Mouse (Mus musculus): ENCODE data around the gene Fkbpl. TPM values are rescaled to one million over a fixed set of nuclear protein-coding genes. Genes with fewer than 3 reads are reported as not detected.

The Fkbpl gene
- polyA plus RNA-seq, 1 experiment from 2014 or later: 12.6 TPM

DNA sequence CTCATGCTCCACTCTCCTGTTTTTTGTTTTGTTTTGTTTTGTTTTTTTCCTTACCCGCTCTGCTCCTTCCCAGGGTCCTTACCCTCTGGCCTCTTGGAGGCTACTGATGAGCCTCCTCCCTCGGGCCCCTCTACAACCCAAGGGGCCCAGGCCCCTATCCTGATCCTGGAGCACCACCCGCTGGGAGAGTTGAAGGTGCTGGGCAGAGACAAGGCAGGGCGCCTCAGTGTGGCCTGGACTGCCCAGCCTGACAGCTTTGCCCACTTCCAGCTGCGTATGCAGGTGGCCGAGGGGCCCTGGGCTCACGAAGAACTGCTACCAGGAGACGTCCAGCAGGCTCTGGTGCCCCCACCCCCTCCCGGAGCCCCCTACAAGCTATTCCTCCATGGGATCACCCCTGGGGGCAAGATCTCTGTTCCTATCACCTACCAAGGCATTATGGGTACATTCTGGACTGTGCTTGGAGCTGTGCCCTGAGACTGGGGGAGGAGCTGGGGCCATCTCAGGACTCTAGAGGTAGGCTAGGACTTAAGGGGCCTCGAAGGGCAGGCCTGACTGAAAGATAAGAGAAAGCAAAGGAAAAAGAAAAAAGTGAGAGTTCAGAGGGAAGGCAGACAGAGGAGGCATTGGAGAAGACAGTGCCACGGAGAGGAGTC lies 37.4 kb downstream of the Fkbpl start:
- H3K27me3 ChIP-seq (ENCODE audit: insufficient read depth, poor library complexity, severe bottlenecking): peaks cover 47% of the 10 kb centered on the region

GRCm38 (mm10) chr17:34683179-34683578 lies 38.6 kb downstream of the Fkbpl start:
- no peaks in the 10 kb centered on the region for H3K9me3 ChIP-seq
- no peak overlapping the region for H3K4me3 ChIP-seq
- no peaks in the 10 kb centered on the region for H3K36me3 ChIP-seq
- peaks cover 55% of the 10 kb centered on the region for H3K4me1 ChIP-seq
- DNase-seq (ENCODE audit: low spot score): no peak
- peaks cover 36% of the 10 kb centered on the region for H3K27me3 ChIP-seq (ENCODE audit: insufficient read depth, poor library complexity, severe bottlenecking)
- 65% methylated on average over 8 of the region's 8 CpGs for WGBS
- H3K27ac ChIP-seq: no peak overlapping the region

More for the DNA sequence above, 37.4 kb downstream of the Fkbpl start:
- H3K36me3 ChIP-seq: no peaks in the 10 kb centered on the region
- H3K27ac ChIP-seq: peak overlapping the region; percentile 57; the same call in 1 of the 2 replicates
- no peaks in the 10 kb centered on the region for H3K9me3 ChIP-seq
- peaks cover 55% of the 10 kb centered on the region for H3K4me1 ChIP-seq
- no peak for DNase-seq (ENCODE audit: low spot score)
- H3K4me3 ChIP-seq: no peak overlapping the region
- 62% methylated on average over 11 of the region's 11 CpGs for WGBS

GRCm38 (mm10) chr17:34683686-34684220 lies 39.2 kb downstream of the Fkbpl start:
- H3K9me3 ChIP-seq: no peaks in the 10 kb centered on the region
- H3K4me1 ChIP-seq: peaks cover 55% of the 10 kb centered on the region
- DNase-seq (ENCODE audit: low spot score): no peak
- H3K4me3 ChIP-seq: no peak overlapping the region
- H3K27me3 ChIP-seq (ENCODE audit: insufficient read depth, poor library complexity, severe bottlenecking): peaks cover 30% of the 10 kb centered on the region
- H3K27ac ChIP-seq: 0 out of 2 replicates have a peak overlapping the region, but pooled peaks have one; percentile 3
- 71% methylated on average over 10 of the region's 10 CpGs for WGBS
- no peaks in the 10 kb centered on the region for H3K36me3 ChIP-seq

DNA sequence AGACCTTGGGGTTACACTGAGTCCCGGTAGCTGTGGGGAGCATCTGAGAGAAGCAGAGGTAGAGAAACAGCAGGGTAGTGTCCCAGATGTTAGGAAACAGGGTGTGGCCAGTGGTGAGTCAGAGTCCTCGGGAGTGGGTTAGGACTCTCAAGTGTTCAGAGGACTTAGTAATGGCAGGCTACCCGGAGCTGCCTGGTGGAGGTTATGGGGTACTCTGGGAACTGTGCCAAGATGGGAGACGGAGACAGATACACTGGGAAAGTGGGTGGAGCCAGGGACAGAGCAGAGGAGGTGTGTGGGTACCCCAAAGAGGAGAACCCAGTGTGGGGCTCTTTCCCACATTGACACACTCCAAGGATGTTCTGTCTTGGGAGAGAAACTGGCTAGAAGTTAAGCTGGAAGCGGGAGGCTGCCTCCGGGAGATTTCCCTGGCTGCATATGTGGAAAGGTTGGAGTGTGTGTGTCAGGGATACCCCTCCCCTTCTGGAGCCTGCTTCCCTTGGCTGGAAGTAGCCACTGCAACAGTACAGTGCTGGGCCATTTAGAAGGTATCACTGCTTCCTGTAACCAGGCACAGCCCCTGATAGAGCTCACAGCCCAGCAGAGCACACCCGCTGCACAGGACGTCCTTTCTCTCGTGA lies 39.8 kb downstream of the Fkbpl start:
- Histone ChIP-seq H3K27ac (0 out of 2 replicates have a peak overlapping the region, but pooled peaks have one; percentile 5), H3K4me1 (peaks cover 55% of the 10 kb centered on the region), H3K4me3 (no peak overlapping the region), H3K9me3 (no peaks in the 10 kb centered on the region), H3K27me3 (ENCODE audit: insufficient read depth, poor library complexity, severe bottlenecking) (peaks cover 27% of the 10 kb centered on the region), H3K36me3 (no peaks in the 10 kb centered on the region)
- no peak for DNase-seq (ENCODE audit: low spot score)
- WGBS: 59% methylated on average over 9 of the region's 9 CpGs

DNA sequence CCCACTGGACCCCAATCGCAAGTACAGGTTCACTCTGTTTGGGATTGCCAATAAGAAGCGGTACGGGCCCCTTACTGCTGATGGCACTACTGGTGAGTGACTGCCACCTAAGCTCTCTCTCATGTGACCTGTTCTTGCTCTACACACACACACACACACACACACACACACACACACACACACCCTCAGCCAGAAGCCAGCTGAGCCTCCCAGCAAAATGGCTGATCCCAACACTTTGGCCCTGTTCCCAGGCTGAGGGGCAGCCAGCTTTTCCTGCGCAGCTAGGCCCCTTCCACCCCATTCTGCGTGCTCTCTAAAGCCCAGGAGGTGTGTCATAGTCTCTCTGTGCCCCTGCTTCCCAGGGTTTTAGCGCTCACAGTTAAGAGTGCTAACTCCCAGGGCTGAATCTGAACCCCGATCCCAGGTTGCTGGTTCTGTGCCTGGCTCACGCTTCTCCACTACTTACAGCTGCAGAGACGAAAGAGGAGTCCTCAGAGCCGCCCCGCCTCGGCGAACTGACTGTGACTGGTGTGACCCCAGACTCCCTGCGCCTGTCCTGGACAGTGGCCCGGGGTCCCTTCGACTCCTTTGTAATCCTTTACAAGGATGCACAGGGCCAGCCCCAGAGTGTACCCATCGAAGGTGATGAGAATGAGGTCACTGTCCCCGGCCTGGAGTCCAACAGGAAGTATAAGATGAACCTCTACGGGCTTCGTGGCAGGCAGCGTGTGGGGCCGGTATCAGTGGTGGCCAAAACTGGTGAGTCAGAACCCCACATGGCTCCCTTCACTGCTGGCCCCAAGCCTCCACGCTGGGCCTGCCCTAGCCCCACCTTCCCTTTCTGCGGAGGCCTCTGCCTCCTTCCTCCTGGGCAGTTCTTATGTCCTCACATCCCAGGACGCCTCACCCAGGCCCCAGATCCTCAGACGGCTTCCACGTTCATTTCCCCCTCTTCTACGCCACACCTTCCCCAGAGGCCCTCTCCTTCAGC lies 40.9 kb downstream of the Fkbpl start:
- Histone ChIP-seq H3K36me3 (no peaks in the 10 kb centered on the region), H3K4me3 (no peak overlapping the region), H3K27ac (peak overlapping the region; percentile 30; the same call in 1 of the 2 replicates), H3K27me3 (ENCODE audit: insufficient read depth, poor library complexity, severe bottlenecking) (peaks cover 20% of the 10 kb centered on the region), H3K4me1 (peaks cover 47% of the 10 kb centered on the region), H3K9me3 (no peaks in the 10 kb centered on the region)
- no peak for DNase-seq (ENCODE audit: low spot score)
- WGBS: 77% methylated on average over 28 of the region's 28 CpGs

DNA sequence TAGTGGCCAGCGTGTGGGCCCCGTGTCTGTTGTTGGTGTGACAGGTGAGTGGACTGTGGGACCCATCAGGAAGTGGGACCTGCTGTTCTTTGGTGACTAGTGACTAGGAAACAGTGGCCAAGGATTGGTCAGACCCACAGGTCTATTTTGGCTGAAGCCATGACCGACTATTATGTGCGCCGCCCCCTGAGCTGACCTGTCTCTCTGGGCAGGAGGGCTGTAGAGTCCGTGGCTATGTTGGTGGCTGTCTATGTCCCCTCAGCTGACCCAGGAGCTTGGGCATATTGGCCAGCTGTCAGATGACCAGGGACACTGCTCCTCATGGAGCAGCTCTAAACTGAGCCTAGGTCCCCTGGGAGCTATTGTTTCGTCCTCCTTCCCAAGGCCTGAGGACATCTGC lies 44.3 kb downstream of the Fkbpl start:
- H3K36me3 ChIP-seq: no peaks in the 10 kb centered on the region
- H3K4me1 ChIP-seq: peaks cover 38% of the 10 kb centered on the region
- H3K27ac ChIP-seq: no peak overlapping the region
- no peak overlapping the region for H3K4me3 ChIP-seq
- no peak for DNase-seq (ENCODE audit: low spot score)
- H3K9me3 ChIP-seq: no peaks in the 10 kb centered on the region
- H3K27me3 ChIP-seq (ENCODE audit: insufficient read depth, poor library complexity, severe bottlenecking): peaks cover 20% of the 10 kb centered on the region
- WGBS: 86% methylated on average over 7 of the region's 7 CpGs

DNA sequence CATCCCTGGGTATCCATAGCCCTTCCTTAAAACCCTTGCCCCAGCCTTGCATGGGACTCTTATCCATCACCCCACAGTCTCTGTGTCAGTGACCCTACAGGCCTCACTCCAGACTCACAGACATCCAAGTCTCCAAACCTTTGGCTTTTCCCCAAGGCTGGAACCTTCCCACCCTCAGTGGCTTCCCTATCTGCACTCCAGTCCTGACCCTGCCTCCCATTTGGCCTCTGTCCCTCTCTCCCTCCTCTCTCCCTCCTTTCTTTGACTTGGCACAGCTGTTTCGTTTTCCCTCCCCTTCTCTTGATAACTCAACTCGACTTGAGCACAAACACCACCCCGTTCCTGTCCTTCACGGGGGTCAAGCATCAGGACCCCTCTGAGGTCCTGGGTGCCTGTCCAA lies 45.9 kb downstream of the Fkbpl start:
- peaks cover 23% of the 10 kb centered on the region for H3K4me1 ChIP-seq
- H3K36me3 ChIP-seq: no peaks in the 10 kb centered on the region
- peaks cover 13% of the 10 kb centered on the region; the same call in 1 of the 2 replicates for H3K27me3 ChIP-seq (ENCODE audit: insufficient read depth, poor library complexity, severe bottlenecking)
- 56% methylated on average over 4 of the region's 4 CpGs for WGBS
- DNase-seq (ENCODE audit: low spot score): no peak
- H3K4me3 ChIP-seq: no peak overlapping the region
- H3K27ac ChIP-seq: no peak overlapping the region
- no peaks in the 10 kb centered on the region for H3K9me3 ChIP-seq

- no peak overlapping the region for H3K4me3 ChIP-seq
- H3K9me3 ChIP-seq: no peaks in the 10 kb centered on the region
- no peak for DNase-seq (ENCODE audit: low spot score)
- H3K4me1 ChIP-seq: peaks cover 16% of the 10 kb centered on the region; the same call in 1 of the 2 replicates
- H3K27ac ChIP-seq: no peak overlapping the region
- 55% methylated on average over 7 of the region's 7 CpGs for WGBS
- H3K36me3 ChIP-seq: no peaks in the 10 kb centered on the region
- H3K27me3 ChIP-seq (ENCODE audit: insufficient read depth, poor library complexity, severe bottlenecking): peaks cover 10% of the 10 kb centered on the region; the same call in 1 of the 2 replicates
Observed at GRCm38 (mm10) chr17:34692906-34693305, 48.3 kb downstream of the Fkbpl start.

Other genes starting within 250 kb of the Fkbpl start
- gene BC051142, start 245.9 kb upstream of the Fkbpl start, polyA plus RNA-seq (2016; fragmentation: Nextera tagmentation; extraction: Ambion mirVana): 0.14 and 0.15 TPM in 2 replicates
- gene Btnl4, start 167.4 kb upstream of the Fkbpl start, polyA plus RNA-seq (2016; fragmentation: Nextera tagmentation; extraction: Ambion mirVana): not detected in 2 replicates
- gene Btnl6, start 127.4 kb upstream of the Fkbpl start, polyA plus RNA-seq (2016; fragmentation: Nextera tagmentation; extraction: Ambion mirVana): not detected in 2 replicates
- 6.4 and 8.4 TPM in 2 replicates for gene Notch4, start 80.5 kb upstream of the Fkbpl start, polyA plus RNA-seq (2016; fragmentation: Nextera tagmentation; extraction: Ambion mirVana)
- 6.8 and 11.0 TPM in 2 replicates for gene Gpsm3, start 55.0 kb upstream of the Fkbpl start, polyA plus RNA-seq (2016; fragmentation: Nextera tagmentation; extraction: Ambion mirVana)
- 10.2 and 16.6 TPM in 2 replicates for gene Pbx2, start 53.5 kb upstream of the Fkbpl start, polyA plus RNA-seq (2016; fragmentation: Nextera tagmentation; extraction: Ambion mirVana)
- gene Ager, start 46.9 kb upstream of the Fkbpl start, polyA plus RNA-seq (2016; fragmentation: Nextera tagmentation; extraction: Ambion mirVana): 5.3 and 5.6 TPM in 2 replicates
- gene Rnf5, start 41.1 kb upstream of the Fkbpl start, polyA plus RNA-seq (2016; fragmentation: Nextera tagmentation; extraction: Ambion mirVana): 139 and 157 TPM in 2 replicates
- 44.8 and 57.8 TPM in 2 replicates for gene Agpat1, start 40.5 kb upstream of the Fkbpl start, polyA plus RNA-seq (2016; fragmentation: Nextera tagmentation; extraction: Ambion mirVana)
- gene Egfl8, start 28.8 kb upstream of the Fkbpl start, polyA plus RNA-seq (2016; fragmentation: Nextera tagmentation; extraction: Ambion mirVana): 0.49 and 1.7 TPM in 2 replicates
- gene Ppt2, start 16.3 kb upstream of the Fkbpl start, polyA plus RNA-seq (2016; fragmentation: Nextera tagmentation; extraction: Ambion mirVana): 24.3 and 27.5 TPM in 2 replicates
- 0.11 TPM in 1 of 2 replicates, not detected in the other for gene Prrt1, start 15.2 kb upstream of the Fkbpl start, polyA plus RNA-seq (2016; fragmentation: Nextera tagmentation; extraction: Ambion mirVana)
- gene Atf6b, start 2.4 kb downstream of the Fkbpl start, polyA plus RNA-seq (2016; fragmentation: Nextera tagmentation; extraction: Ambion mirVana): 74.0 and 76.8 TPM in 2 replicates
- gene Tnxb, start 25.8 kb downstream of the Fkbpl start, polyA plus RNA-seq (2016; fragmentation: Nextera tagmentation; extraction: Ambion mirVana): 0.04 and 0.07 TPM in 2 replicates
- not detected in 2 replicates for gene C4b, start 99.1 kb downstream of the Fkbpl start, polyA plus RNA-seq (2016; fragmentation: Nextera tagmentation; extraction: Ambion mirVana)
- gene Cyp21a1, start 159.8 kb downstream of the Fkbpl start, polyA plus RNA-seq (2016; fragmentation: Nextera tagmentation; extraction: Ambion mirVana): not detected in 2 replicates
- 22.3 and 22.8 TPM in 2 replicates for gene Stk19, start 192.2 kb downstream of the Fkbpl start, polyA plus RNA-seq (2016; fragmentation: Nextera tagmentation; extraction: Ambion mirVana)
- gene Dxo, start 192.3 kb downstream of the Fkbpl start, polyA plus RNA-seq (2016; fragmentation: Nextera tagmentation; extraction: Ambion mirVana): 48.1 and 62.2 TPM in 2 replicates
- gene Skiv2l, start 205.4 kb downstream of the Fkbpl start, polyA plus RNA-seq (2016; fragmentation: Nextera tagmentation; extraction: Ambion mirVana): 39.9 and 43.6 TPM in 2 replicates
- 89.6 and 104 TPM in 2 replicates for gene Nelfe, start 205.6 kb downstream of the Fkbpl start, polyA plus RNA-seq (2016; fragmentation: Nextera tagmentation; extraction: Ambion mirVana)
- 1.3 and 11.4 TPM in 2 replicates for gene Cfb, start 217.8 kb downstream of the Fkbpl start, polyA plus RNA-seq (2016; fragmentation: Nextera tagmentation; extraction: Ambion mirVana)
- gene Zbtb12, start 234.7 kb downstream of the Fkbpl start, polyA plus RNA-seq (2016; fragmentation: Nextera tagmentation; extraction: Ambion mirVana): 2.2 and 4.1 TPM in 2 replicates
- gene Gm20547, start 237.3 kb downstream of the Fkbpl start, polyA plus RNA-seq (2016; fragmentation: Nextera tagmentation; extraction: Ambion mirVana): not detected in 2 replicates